Mouse (Mus musculus) brain, embryonic 14.5 days (tissue): ENCODE measurements around the gene Foxn1. TPM values are rescaled to one million over a fixed set of nuclear protein-coding genes. Genes with fewer than 3 reads are reported as not detected.

ENCODE experiments used
- DNase-seq: peaks from one replicate; pipeline ENCODE4 v3.0.0-alpha.2; 2011; ENCODE audit warnings: low read depth
- CTCF ChIP-seq: fragments of 200-500 bp; IDR thresholded peaks from 2 replicates; pipeline ENCODE4 v1.5.1; 2012; ENCODE audit warnings: inconsistent platforms, mild to moderate bottlenecking, moderate library complexity, borderline replicate concordance; ENCODE audit not compliant: insufficient read depth, insufficient read length; ENCODE audit errors: extremely low read depth
- POLR2A ChIP-seq: fragments of 200-500 bp; IDR thresholded peaks from 2 replicates; pipeline ENCODE4 v1.6.1; 2012; ENCODE audit warnings: mild to moderate bottlenecking, inconsistent platforms, borderline replicate concordance; ENCODE audit not compliant: poor library complexity, insufficient read depth, insufficient read length, severe bottlenecking; ENCODE audit errors: extremely low read depth
- polyA plus RNA-seq: library from polyadenylated mRNA; depleted of rRNA; stranded (reverse); fragments of >200 nt; gene quantifications from 2 replicates; pipeline ENCODE4 v1.2.3, GENCODE M21; 2012

The Foxn1 gene
- polyA plus RNA-seq, 1 experiment, result 0.03 TPM

GRCm38 (mm10) chr11:78416854-78417253 lies 30.5 kb upstream of the Foxn1 start:
- no peak for TF ChIP-seq CTCF
- TF ChIP-seq POLR2A, result no peak
- DNase-seq, result no peak

GRCm38 (mm10) chr11:78412861-78413260 lies 26.5 kb upstream of the Foxn1 start:
- TF ChIP-seq POLR2A (no peak), CTCF (no peak)
- DNase-seq, result no peak

GRCm38 (mm10) chr11:78412324-78412850 lies 26.0 kb upstream of the Foxn1 start:
- peak; percentile 31 for DNase-seq
- TF ChIP-seq CTCF, result no peak
- no peak for TF ChIP-seq POLR2A

DNA sequence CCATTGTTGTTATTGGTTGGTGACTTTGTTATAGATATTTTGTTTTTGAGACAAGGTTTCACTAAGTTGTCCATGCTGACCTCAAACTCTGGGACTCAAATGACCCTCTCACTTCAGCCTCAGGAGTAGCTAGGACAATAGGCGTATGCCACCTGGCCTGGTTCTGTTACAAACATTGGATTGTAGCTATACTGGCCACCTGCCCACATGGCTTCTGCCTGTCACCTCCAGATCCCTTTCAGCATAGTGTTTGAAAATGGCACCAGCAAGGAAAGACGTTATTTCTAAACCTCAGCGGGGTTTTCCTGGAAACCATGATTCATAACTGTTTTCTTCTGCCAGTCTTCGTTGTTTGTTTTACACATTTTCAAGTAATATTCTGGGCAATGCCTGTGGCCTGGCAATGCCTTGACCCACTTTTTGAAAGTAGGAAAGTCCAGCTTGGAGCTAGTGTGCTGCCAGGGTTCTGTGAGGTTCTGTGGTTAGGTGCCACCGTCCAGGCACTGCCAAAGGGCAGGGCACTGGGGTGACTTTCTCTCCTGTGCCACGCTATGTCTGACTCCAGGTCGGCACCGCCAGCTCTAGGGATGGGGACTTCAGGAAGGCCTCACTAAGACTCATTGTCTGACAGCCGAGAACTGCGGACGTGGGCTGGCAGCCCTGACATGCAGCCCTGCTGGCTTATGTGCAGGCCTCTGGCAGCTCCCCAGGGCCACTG lies 25.4 kb upstream of the Foxn1 start:
- DNase-seq, result no peak
- TF ChIP-seq CTCF (no peak), POLR2A (no peak)

- TF ChIP-seq POLR2A (no peak), CTCF (no peak)
- DNase-seq, result no peak
Observed at GRCm38 (mm10) chr11:78408256-78409240, 22.2 kb upstream of the Foxn1 start.

DNA sequence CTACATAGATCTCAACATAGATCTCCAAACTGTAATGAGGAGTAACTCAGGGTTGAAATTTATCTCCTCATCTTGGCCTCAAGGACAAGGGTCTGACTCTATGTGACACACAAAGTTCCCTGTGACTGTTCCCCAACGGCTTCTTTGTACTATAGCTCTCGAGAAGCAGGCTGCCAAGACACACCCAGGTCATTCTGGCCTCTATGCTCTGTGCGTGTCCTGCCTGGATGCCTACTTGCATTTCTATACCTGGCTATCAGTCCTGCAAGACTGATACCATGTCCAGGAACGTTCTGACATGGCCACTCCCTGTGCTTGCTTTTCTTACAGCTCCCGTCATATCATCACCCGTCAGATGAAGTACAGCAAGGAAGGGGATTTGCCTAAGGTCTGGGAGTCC lies 15.7 kb upstream of the Foxn1 start:
- TF ChIP-seq POLR2A (no peak), CTCF (no peak)
- DNase-seq, result no peak

GRCm38 (mm10) chr11:78401469-78401868 lies 15.1 kb upstream of the Foxn1 start:
- DNase-seq, result no peak
- TF ChIP-seq POLR2A, result no peak

DNA sequence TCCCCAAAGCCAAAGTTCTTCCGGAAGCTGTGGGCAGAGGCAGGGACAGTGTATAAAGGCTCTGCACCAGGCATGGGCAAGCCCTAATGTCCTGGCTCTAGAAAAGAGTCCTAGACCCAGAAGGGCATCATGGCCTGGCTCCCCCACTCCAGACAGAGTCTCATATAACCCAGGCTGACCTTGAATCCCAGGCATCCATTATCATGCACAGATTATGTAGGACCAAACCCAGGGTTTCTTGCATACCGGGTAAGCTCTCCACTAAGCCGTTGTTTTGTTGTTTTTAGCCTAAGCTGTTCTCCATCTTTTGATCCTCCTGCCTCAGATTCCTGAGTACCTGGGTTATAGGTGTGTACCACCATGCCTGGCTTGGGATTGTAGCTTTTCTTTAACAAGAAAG lies 14.6 kb upstream of the Foxn1 start:
- DNase-seq, result no peak
- no peak for TF ChIP-seq POLR2A

GRCm38 (mm10) chr11:78399680-78400079 lies 13.3 kb upstream of the Foxn1 start:
- TF ChIP-seq CTCF (peak; percentile 85; the same call in 1 of the 2 replicates), POLR2A (no peak)
- DNase-seq, result peak; percentile 65

- TF ChIP-seq POLR2A (no peak), CTCF (no peak)
- DNase-seq, result no peak
Observed at GRCm38 (mm10) chr11:78398212-78398611, 11.9 kb upstream of the Foxn1 start.

DNA sequence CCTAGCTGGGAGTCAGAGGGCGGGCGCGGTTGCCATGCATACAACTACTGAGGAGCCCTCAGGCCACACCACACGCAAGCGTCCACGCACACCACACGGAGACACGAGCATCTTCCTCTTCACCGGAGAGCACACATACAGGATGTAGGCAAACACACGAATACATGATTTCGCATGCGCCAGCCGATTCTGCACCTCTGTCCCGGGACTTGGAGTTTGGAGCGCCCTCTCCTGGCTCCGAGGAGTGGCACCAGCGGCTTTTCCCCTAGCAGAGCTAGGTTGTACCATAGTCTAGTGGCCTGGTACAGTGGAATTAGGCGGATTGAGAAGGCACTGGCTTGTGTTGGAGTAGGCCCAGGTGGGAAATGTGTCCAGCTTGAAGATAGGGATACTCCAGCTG lies 11.0 kb upstream of the Foxn1 start:
- TF ChIP-seq CTCF, result peak; percentile 82
- no peak for TF ChIP-seq POLR2A
- peak; percentile 86 for DNase-seq
